11 mouse cellular contexts compared by ENCODE assay signal in genomic region chr11:62645337-62645675, GRCm38 (mm10). TPM values are rescaled to one million over a fixed set of nuclear protein-coding genes. Genes with fewer than 3 reads are reported as not detected.
DNase-seq lines count a peak whose midpoint lies in the region; ATAC-seq lines count a peak whose summit lies in the region.
"Had no signal": no experiment of that assay in that cellular context is flagged by ENCODE, and none has a peak within 500 bp of the region (broad histone marks: within the 10 kb centered on the region; RNA-seq: fewer than 3 reads in every experiment).

No protein-coding gene starts in this region.

- ATAC-seq in limb, embryonic 12.5 days (ENCODE audit: insufficient number of reproducible peaks, insufficient read depth, low FRiP score, low TSS enrichment, low read depth): no peak
- ATAC-seq: CD4-positive, CD25-positive, alpha-beta regulatory T cell, adult 4 months; inflammation-experienced regulatory T-cells, adult 6 months had no signal

- no peaks in the 10 kb centered on the region for H3K9me3 ChIP-seq in limb, embryonic 12.5 days

- peak; percentile 35 for DNase-seq in gastrocnemius, postnatal 10 days
- DNase-seq in gastrocnemius, postnatal 4 days (ENCODE audit: low spot score in 2 of 2): no peak
- peak; percentile 19 for DNase-seq in right cerebral cortex, postnatal 4 days
- no peak for DNase-seq in right cerebral cortex, postnatal 14 days
- DNase-seq in testis, postnatal 10 days (ENCODE audit: low spot score): peak; percentile 76
- no peak for DNase-seq in T-cell, adult 2 months (ENCODE audit: low spot score)
- no peak for DNase-seq in gastrocnemius, adult 18-20 months (ENCODE audit: low spot score)
- DNase-seq: cerebellum, adult 2 months had no signal

- H3K27ac ChIP-seq in limb, embryonic 12.5 days: no peak overlapping the region

- peaks cover 5% of the 10 kb centered on the region; the same call in 1 of the 2 replicates for H3K36me3 ChIP-seq in limb, embryonic 12.5 days

- H3K4me2 ChIP-seq in limb, embryonic 12.5 days: peak overlapping the region; percentile 92

- 84% methylated on average over 4 of the region's 4 CpGs for WGBS in limb, embryonic 12.5 days

- no peaks in the 10 kb centered on the region for H3K27me3 ChIP-seq in limb, embryonic 12.5 days

- no peak overlapping the region for H3K9ac ChIP-seq in limb, embryonic 12.5 days (replicated peaks)

- peaks cover 59% of the 10 kb centered on the region for H3K4me1 ChIP-seq in limb, embryonic 12.5 days (replicated peaks)

- no peak overlapping the region for H3K4me3 ChIP-seq in limb, embryonic 12.5 days (replicated peaks)

RNA-seq across cellular contexts. Expression of gene Lrrc75a, which starts 3.0 kb away (rescaled TPM):
- 10 to 100 TPM; 14.5 to 19.1 TPM for total RNA-seq in gastrocnemius, postnatal 10 days (2021)
- 10 to 100 TPM; 29.1 to 31.3 TPM for total RNA-seq in gastrocnemius, postnatal 4 days (2021)
- polyA plus RNA-seq in limb, embryonic 12.5 days (2016; fragmentation: Nextera tagmentation; extraction: Ambion mirVana): 19.2 and 23.2 TPM in 2 replicates
- 1 to 10 TPM; 3.2 to 3.5 TPM for total RNA-seq in gastrocnemius, adult 18-20 months (2021)

RNA-seq across cellular contexts. Expression of gene Mmgt2, which starts 3.2 kb away (rescaled TPM):
- total RNA-seq in gastrocnemius, postnatal 10 days (2021): 10 to 100 TPM; 12.6 to 12.8 TPM
- 10 to 100 TPM; 24.2 to 26.0 TPM for total RNA-seq in gastrocnemius, postnatal 4 days (2021)
- polyA plus RNA-seq in limb, embryonic 12.5 days (2016; fragmentation: Nextera tagmentation; extraction: Ambion mirVana): 59.9 and 61.2 TPM in 2 replicates
- total RNA-seq in gastrocnemius, adult 18-20 months (2021): 1 to 10 TPM; 3.3 to 3.6 TPM

Comparison
In these comparisons a context has a peak if more than half of its experiments do, and no peak if none do; other contexts are left out.
1. DNase-seq: peak in gastrocnemius, postnatal 10 days (single experiment), right cerebral cortex, postnatal 4 days (single experiment) and testis, postnatal 10 days (single experiment); none in gastrocnemius, postnatal 4 days (0 of 2), right cerebral cortex, postnatal 14 days (single experiment), T-cell, adult 2 months (single experiment) and gastrocnemius, adult 18-20 months (single experiment).